Mouse (Mus musculus): ENCODE measurements at regions not wholly inside any gene's neighbourhood (a gene's known extent, or its start where the extent isn't known, plus 50 kb on each side); places are given as distances from the start of the nearest gene placed in this dataset.

DNA sequence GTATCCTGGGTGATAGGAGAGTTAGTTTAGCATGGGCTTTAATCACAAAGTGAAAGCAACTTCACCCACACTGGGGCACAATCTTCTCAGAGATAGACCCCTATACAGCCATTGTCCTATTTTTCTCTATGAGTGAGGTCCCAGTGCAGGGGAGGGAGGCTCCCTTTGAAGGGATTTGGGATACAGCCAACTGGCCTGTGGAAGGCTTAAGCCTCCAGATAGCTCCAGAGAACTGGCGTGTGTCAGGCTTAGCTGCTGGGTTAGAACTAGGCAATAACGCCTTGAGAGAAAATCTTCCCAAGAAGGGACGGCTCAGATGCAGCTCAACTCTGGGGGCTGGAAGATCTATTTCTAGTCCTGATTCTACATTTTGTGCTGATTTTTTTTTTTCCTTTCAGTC, 397.4 kb upstream of the Zdhhc25 start:
- Histone ChIP-seq H3K27ac (ENCODE audit: low read depth, low read length) (no peak overlapping the region), H3K9me3 (ENCODE audit: control insufficient read depth) (no peaks in the 10 kb centered on the region), H3K9ac (ENCODE audit: low read depth, low read length) (no peak overlapping the region), H3K4me3 (ENCODE audit: low read depth, low read length) (no peak overlapping the region), H3K4me2 (replicated peaks; ENCODE audit: low read depth) (no peak overlapping the region), H3K36me3 (ENCODE audit: control insufficient read depth, insufficient read depth) (no peaks in the 10 kb centered on the region), H3K4me1 (replicated peaks; ENCODE audit: control insufficient read depth, insufficient read depth, low read length) (no peaks in the 10 kb centered on the region), H3K27me3 (replicated peaks; ENCODE audit: control insufficient read depth, insufficient read depth, low read length) (no peaks in the 10 kb centered on the region)
- WGBS, result 68% methylated on average over 3 of the region's 3 CpGs
- no peak for ATAC-seq
- no peak for TF ChIP-seq CTCF (IDR thresholded peaks at IDR 0.05; ENCODE audit: low read depth)

DNA sequence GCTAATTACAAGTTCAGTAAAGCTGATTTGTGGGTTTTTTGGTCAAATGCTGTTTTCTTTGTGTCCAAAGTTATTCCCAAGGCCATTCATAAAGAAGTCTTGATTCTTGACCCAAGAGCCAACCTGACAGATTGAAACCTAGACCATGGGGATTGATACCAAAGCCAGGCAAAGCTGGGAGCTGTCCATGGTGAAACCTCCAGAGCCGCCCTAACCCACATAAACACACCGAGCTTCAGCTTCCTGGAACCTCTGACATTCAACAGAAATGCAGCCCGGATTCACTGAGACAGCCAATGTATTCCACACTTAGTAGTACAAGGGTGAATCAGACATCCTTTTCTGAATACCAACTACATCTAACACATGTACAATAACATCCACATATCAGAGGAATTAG, 386.7 kb upstream of the Zdhhc25 start:
- no peak overlapping the region for H3K27ac ChIP-seq (ENCODE audit: low read depth, low read length)
- no peaks in the 10 kb centered on the region for H3K4me1 ChIP-seq (replicated peaks; ENCODE audit: control insufficient read depth, insufficient read depth, low read length)
- TF ChIP-seq CTCF (IDR thresholded peaks at IDR 0.05; ENCODE audit: low read depth), result no peak
- H3K4me2 ChIP-seq (replicated peaks; ENCODE audit: low read depth), result no peak overlapping the region
- no peak overlapping the region for H3K4me3 ChIP-seq (ENCODE audit: low read depth, low read length)
- 32% methylated on average over 3 of the region's 3 CpGs for WGBS
- H3K36me3 ChIP-seq (ENCODE audit: control insufficient read depth, insufficient read depth), result no peaks in the 10 kb centered on the region
- H3K9me3 ChIP-seq (ENCODE audit: control insufficient read depth), result no peaks in the 10 kb centered on the region
- no peaks in the 10 kb centered on the region for H3K27me3 ChIP-seq (replicated peaks; ENCODE audit: control insufficient read depth, insufficient read depth, low read length)
- H3K9ac ChIP-seq (ENCODE audit: low read depth, low read length), result no peak overlapping the region
- no peak for ATAC-seq

DNA sequence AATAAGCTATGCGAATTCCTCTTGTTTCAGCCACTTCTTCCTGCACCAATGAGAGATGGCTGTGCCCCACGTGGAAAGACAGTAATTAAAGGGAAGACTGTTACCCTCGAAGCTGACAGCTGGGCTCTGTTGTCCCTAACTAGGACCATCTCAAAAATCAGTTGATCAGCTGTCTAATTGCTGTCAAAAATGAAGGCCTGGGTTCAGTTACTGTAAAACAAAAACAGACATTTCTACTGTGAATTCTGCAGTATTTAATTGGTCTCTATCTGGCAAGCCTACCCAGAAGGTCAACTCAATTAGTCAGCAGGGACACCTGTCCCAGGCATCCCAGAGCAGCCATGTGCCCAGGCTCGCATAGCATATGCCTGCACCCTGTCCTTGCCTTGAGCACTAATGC, 385.8 kb upstream of the Zdhhc25 start:
- H3K9me3 ChIP-seq (ENCODE audit: control insufficient read depth), result no peaks in the 10 kb centered on the region
- no peak for ATAC-seq
- no peaks in the 10 kb centered on the region for H3K27me3 ChIP-seq (replicated peaks; ENCODE audit: control insufficient read depth, insufficient read depth, low read length)
- no peak overlapping the region for H3K9ac ChIP-seq (ENCODE audit: low read depth, low read length)
- 55% methylated on average over 4 of the region's 4 CpGs for WGBS
- H3K27ac ChIP-seq (ENCODE audit: low read depth, low read length), result no peak overlapping the region
- no peak overlapping the region for H3K4me3 ChIP-seq (ENCODE audit: low read depth, low read length)
- H3K4me1 ChIP-seq (replicated peaks; ENCODE audit: control insufficient read depth, insufficient read depth, low read length), result no peaks in the 10 kb centered on the region
- H3K4me2 ChIP-seq (replicated peaks; ENCODE audit: low read depth), result no peak overlapping the region
- no peak for TF ChIP-seq CTCF (IDR thresholded peaks at IDR 0.05; ENCODE audit: low read depth)
- H3K36me3 ChIP-seq (ENCODE audit: control insufficient read depth, insufficient read depth), result no peaks in the 10 kb centered on the region

DNA sequence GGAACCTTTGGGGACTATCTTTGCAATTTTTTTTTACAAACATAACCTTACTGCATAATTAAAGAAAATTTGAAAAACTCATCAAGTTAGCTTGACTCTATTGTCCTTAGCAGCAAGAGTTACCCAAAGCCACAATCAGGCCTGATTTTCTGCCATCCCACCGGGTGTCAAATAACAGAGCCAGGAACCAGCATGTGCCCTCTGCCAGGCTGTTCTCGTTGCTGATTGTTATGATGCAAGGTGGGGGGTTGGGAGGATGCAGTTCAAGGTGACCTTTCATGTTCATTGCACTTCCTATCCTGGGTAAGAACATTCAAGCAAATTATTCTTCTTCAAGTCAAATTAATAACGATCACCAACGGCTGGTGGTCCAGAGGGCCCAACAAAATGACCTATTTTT, 370.6 kb upstream of the Zdhhc25 start:
- Histone ChIP-seq H3K4me3 (ENCODE audit: low read depth, low read length) (no peak overlapping the region), H3K9me3 (ENCODE audit: control insufficient read depth) (0 out of 2 replicates have a peak, but pooled peaks cover 3% of the 10 kb centered on the region), H3K27ac (ENCODE audit: low read depth, low read length) (no peak overlapping the region), H3K4me2 (replicated peaks; ENCODE audit: low read depth) (no peak overlapping the region), H3K27me3 (replicated peaks; ENCODE audit: control insufficient read depth, insufficient read depth, low read length) (no peaks in the 10 kb centered on the region), H3K9ac (ENCODE audit: low read depth, low read length) (no peak overlapping the region), H3K36me3 (ENCODE audit: control insufficient read depth, insufficient read depth) (no peaks in the 10 kb centered on the region), H3K4me1 (replicated peaks; ENCODE audit: control insufficient read depth, insufficient read depth, low read length) (no peaks in the 10 kb centered on the region)
- WGBS, result 68% methylated on average over 4 of the region's 4 CpGs
- no peak for TF ChIP-seq CTCF (IDR thresholded peaks at IDR 0.05; ENCODE audit: low read depth)
- no peak for ATAC-seq

DNA sequence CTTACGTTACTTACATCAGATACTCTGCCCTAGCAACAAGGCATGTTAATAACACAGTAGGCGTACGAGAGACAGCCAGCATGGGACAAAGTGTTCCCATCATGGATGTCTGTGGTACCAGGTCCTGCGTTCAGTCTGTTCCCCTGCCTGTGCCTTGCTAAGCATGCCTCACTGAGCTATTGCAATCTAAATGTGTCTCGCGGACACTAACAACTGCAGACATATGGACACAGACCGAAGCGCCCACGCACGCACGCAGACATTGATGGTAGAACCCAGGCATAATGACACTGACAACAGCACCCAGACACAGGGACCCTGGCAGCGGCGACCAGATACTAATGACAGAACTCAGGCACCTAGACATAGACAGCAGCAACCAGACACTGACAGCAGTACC, 355.5 kb upstream of the Zdhhc25 start:
- Histone ChIP-seq H3K27me3 (replicated peaks; ENCODE audit: control insufficient read depth, insufficient read depth, low read length) (no peaks in the 10 kb centered on the region), H3K27ac (ENCODE audit: low read depth, low read length) (no peak overlapping the region), H3K4me3 (ENCODE audit: low read depth, low read length) (no peak overlapping the region), H3K36me3 (ENCODE audit: control insufficient read depth, insufficient read depth) (no peaks in the 10 kb centered on the region), H3K4me1 (replicated peaks; ENCODE audit: control insufficient read depth, insufficient read depth, low read length) (no peaks in the 10 kb centered on the region), H3K9ac (ENCODE audit: low read depth, low read length) (no peak overlapping the region), H3K4me2 (replicated peaks; ENCODE audit: low read depth) (no peak overlapping the region), H3K9me3 (ENCODE audit: control insufficient read depth) (no peaks in the 10 kb centered on the region)
- 85% methylated on average over 13 of the region's 13 CpGs for WGBS
- no peak for ATAC-seq
- TF ChIP-seq CTCF (IDR thresholded peaks at IDR 0.05; ENCODE audit: low read depth), result no peak

DNA sequence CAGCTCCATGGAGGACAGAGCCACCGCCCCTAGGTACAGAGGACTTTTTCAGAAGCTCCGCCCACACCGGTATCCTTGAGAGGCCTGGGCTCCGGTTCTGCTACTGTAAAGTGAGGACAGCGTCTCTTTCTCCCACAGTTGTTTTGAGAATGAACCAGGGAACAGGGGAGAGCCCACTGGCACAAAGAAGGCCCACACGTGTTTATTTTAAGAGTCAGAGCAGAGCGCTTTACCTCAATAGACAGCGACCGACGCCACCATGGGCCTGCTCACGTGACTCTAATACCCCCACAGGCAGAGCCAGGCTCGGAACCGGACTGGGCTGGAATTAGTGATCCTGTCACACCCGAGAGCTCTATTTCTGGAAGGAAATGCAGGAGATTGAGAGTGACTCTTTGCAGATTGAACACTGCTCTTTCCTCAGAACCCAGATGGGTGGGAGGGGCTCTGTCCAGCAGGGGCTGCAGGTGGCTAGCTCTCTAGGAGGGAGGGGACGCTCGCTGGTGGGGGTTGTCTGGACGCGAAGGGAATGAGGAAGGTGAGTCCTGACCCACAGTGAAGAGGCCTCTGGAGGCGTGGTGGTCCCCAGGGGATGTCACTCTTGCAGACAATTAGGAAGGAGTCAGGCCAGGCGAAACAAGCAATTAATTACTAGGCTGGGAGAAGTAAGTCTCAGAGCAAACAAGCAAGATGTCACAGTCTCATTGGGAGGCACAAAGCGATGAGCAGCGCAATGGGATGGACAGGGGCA, 354.4 kb upstream of the Zdhhc25 start:
- Histone ChIP-seq H3K4me2 (replicated peaks; ENCODE audit: low read depth) (no peak overlapping the region), H3K4me3 (ENCODE audit: low read depth, low read length) (no peak overlapping the region), H3K27ac (ENCODE audit: low read depth, low read length) (no peak overlapping the region), H3K9ac (ENCODE audit: low read depth, low read length) (no peak overlapping the region), H3K9me3 (ENCODE audit: control insufficient read depth) (no peaks in the 10 kb centered on the region), H3K36me3 (ENCODE audit: control insufficient read depth, insufficient read depth) (no peaks in the 10 kb centered on the region), H3K4me1 (replicated peaks; ENCODE audit: control insufficient read depth, insufficient read depth, low read length) (no peaks in the 10 kb centered on the region), H3K27me3 (replicated peaks; ENCODE audit: control insufficient read depth, insufficient read depth, low read length) (no peaks in the 10 kb centered on the region)
- TF ChIP-seq CTCF (IDR thresholded peaks at IDR 0.05; ENCODE audit: low read depth), result no peak
- 49% methylated on average over 22 of the region's 22 CpGs for WGBS
- ATAC-seq, result no peak

Data from intestine, postnatal 0 days (tissue).